ENCODE assay signal across 7 mouse cellular contexts in the genomic region with DNA sequence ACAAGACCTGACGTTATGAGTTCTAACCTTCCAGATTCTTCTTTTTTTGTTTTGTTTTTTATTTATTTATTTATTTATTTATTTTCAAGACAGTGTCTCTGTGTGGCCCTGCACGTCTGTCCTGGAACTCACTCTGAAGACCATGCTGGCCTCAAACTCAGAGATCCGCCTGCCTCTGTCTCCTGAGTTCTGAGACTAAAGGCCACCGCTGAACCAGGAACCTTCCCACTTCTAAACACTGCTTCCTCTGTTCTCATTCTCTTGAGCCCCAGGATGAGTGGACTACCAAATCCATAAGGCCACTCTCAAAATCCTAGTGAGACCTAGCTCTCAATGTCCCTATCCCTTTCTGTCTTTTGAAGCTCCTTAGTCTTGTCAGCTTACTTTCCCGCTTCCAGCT. TPM values are rescaled to one million over a fixed set of nuclear protein-coding genes. Genes with fewer than 3 reads are reported as not detected.
A peak's percentile ranks its signal among the peaks of the same experiment; 100 is the strongest.
DNase-seq lines count a peak whose midpoint lies in the region; ATAC-seq and TF ChIP-seq lines count a peak whose summit lies in the region.

No protein-coding gene starts in this region.

- no peak overlapping the region; the same call in 1 of the 2 replicates for H3K4me3 ChIP-seq in lung, embryonic 14.5 days (ENCODE audit: low read depth, low read length)
- H3K4me3 ChIP-seq in forebrain, embryonic 12.5 days (replicated peaks) = no peak overlapping the region
- peak overlapping the region; percentile 90; the same call in 1 of the 2 replicates for H3K4me3 ChIP-seq in limb, embryonic 10.5 days
- peak overlapping the region; percentile 98; the same call in 1 of the 2 replicates for H3K4me3 ChIP-seq in neural tube, embryonic 13.5 days

- ATAC-seq in lung, embryonic 14.5 days (ENCODE audit: insufficient read depth) = no peak
- ATAC-seq in forebrain, embryonic 12.5 days (ENCODE audit: low FRiP score) = no peak
- no peak for ATAC-seq in neural tube, embryonic 13.5 days (ENCODE audit: low read depth)

- no peak for DNase-seq in lung, embryonic 14.5 days
- no peak for DNase-seq in lung, postnatal 4 days
- no peak for DNase-seq in limb, embryonic 10.5 days (ENCODE audit: low spot score)
- DNase-seq in Muller cell, postnatal 12 days (ENCODE audit: inconsistent ontology term) = no peak
- no peak for DNase-seq in adrenal gland, postnatal 36 days

- H3K27ac ChIP-seq in lung, embryonic 14.5 days (ENCODE audit: low read depth) = no peak overlapping the region
- no peak overlapping the region for H3K27ac ChIP-seq in forebrain, embryonic 12.5 days
- H3K27ac ChIP-seq in limb, embryonic 10.5 days = no peak overlapping the region
- H3K27ac ChIP-seq in neural tube, embryonic 13.5 days (replicated peaks) = peak overlapping the region; percentile 91; the same call in 1 of the 2 replicates

- H3K9me3 ChIP-seq in lung, embryonic 14.5 days (ENCODE audit: low read depth, low read length) = no peaks in the 10 kb centered on the region
- H3K9me3 ChIP-seq in forebrain, embryonic 12.5 days = no peaks in the 10 kb centered on the region
- H3K9me3 ChIP-seq in limb, embryonic 10.5 days (replicated peaks) = no peaks in the 10 kb centered on the region
- no peaks in the 10 kb centered on the region for H3K9me3 ChIP-seq in neural tube, embryonic 13.5 days

- peaks cover 7% of the 10 kb centered on the region for H3K4me1 ChIP-seq in lung, embryonic 14.5 days (ENCODE audit: insufficient read depth)
- H3K4me1 ChIP-seq in forebrain, embryonic 12.5 days = peaks cover 35% of the 10 kb centered on the region
- H3K4me1 ChIP-seq in limb, embryonic 10.5 days = peaks cover 47% of the 10 kb centered on the region
- H3K4me1 ChIP-seq in neural tube, embryonic 13.5 days (replicated peaks) = peaks cover 38% of the 10 kb centered on the region

- H3K36me3 ChIP-seq in lung, embryonic 14.5 days (ENCODE audit: insufficient read depth) = peaks cover 4% of the 10 kb centered on the region; the same call in 1 of the 2 replicates
- H3K36me3 ChIP-seq in forebrain, embryonic 12.5 days (replicated peaks) = peaks cover 5% of the 10 kb centered on the region; the same call in 1 of the 2 replicates
- peaks cover 9% of the 10 kb centered on the region for H3K36me3 ChIP-seq in limb, embryonic 10.5 days
- peaks cover 6% of the 10 kb centered on the region; the same call in 1 of the 2 replicates for H3K36me3 ChIP-seq in neural tube, embryonic 13.5 days

- TF ChIP-seq CTCF in lung, embryonic 14.5 days (IDR thresholded peaks at IDR 0.05; ENCODE audit: low read depth) = no peak

- H3K4me2 ChIP-seq in lung, embryonic 14.5 days = peak overlapping the region; percentile 96
- H3K4me2 ChIP-seq in forebrain, embryonic 12.5 days = peak overlapping the region; percentile 67
- H3K4me2 ChIP-seq in neural tube, embryonic 13.5 days = peak overlapping the region; percentile 69

- H3K9ac ChIP-seq in lung, embryonic 14.5 days = 0 out of 2 replicates have a peak overlapping the region, but pooled peaks have one; percentile 28
- H3K9ac ChIP-seq in forebrain, embryonic 12.5 days = no peak overlapping the region
- H3K9ac ChIP-seq in neural tube, embryonic 13.5 days = peak overlapping the region; percentile 66; the same call in 1 of the 2 replicates

- 74% methylated on average over 5 of the region's 5 CpGs for WGBS in lung, embryonic 14.5 days
- 83% methylated on average over 5 of the region's 5 CpGs for WGBS in forebrain, embryonic 12.5 days
- WGBS in limb, embryonic 10.5 days = 82% methylated on average over 5 of the region's 5 CpGs
- WGBS in neural tube, embryonic 13.5 days = 81% methylated on average over 5 of the region's 5 CpGs

- peaks cover 4% of the 10 kb centered on the region; the same call in 1 of the 2 replicates for H3K27me3 ChIP-seq in lung, embryonic 14.5 days (ENCODE audit: insufficient read depth, low read length)
- H3K27me3 ChIP-seq in forebrain, embryonic 12.5 days = peaks cover 21% of the 10 kb centered on the region
- peaks cover 23% of the 10 kb centered on the region for H3K27me3 ChIP-seq in limb, embryonic 10.5 days (ENCODE audit: low read depth, poor library complexity, severe bottlenecking)
- H3K27me3 ChIP-seq in neural tube, embryonic 13.5 days = peaks cover 11% of the 10 kb centered on the region

RNA-seq across cellular contexts. Expression of a gene that starts 1.2 kb away (rescaled TPM):
- 8.6 and 12.2 TPM in 2 replicates for polyA plus RNA-seq in lung, embryonic 14.5 days (2014; fragmentation: Nextera tagmentation; extraction: Ambion mirVana)
- polyA plus RNA-seq in forebrain, embryonic 12.5 days (2016; fragmentation: Nextera tagmentation; extraction: Ambion mirVana) = 9.2 and 10.1 TPM in 2 replicates
- 8.8 and 13.1 TPM in 2 replicates for polyA plus RNA-seq in limb, embryonic 10.5 days (2016; fragmentation: Nextera tagmentation; extraction: Ambion mirVana)
- polyA plus RNA-seq in neural tube, embryonic 13.5 days (2015; fragmentation: Nextera tagmentation; extraction: Ambion mirVana) = 27.7 and 63.1 TPM in 2 replicates
- total RNA-seq in adrenal gland, postnatal 36 days (2021) = 1 to 10 TPM; 1.9 to 2.7 TPM

RNA-seq across cellular contexts. Expression of a gene that starts 1.6 kb away (rescaled TPM):
- 26.0 and 33.7 TPM in 2 replicates for polyA plus RNA-seq in lung, embryonic 14.5 days (2014; fragmentation: Nextera tagmentation; extraction: Ambion mirVana)
- 30.8 and 34.3 TPM in 2 replicates for polyA plus RNA-seq in forebrain, embryonic 12.5 days (2016; fragmentation: Nextera tagmentation; extraction: Ambion mirVana)
- 32.1 and 34.8 TPM in 2 replicates for polyA plus RNA-seq in limb, embryonic 10.5 days (2016; fragmentation: Nextera tagmentation; extraction: Ambion mirVana)
- 32.3 and 32.9 TPM in 2 replicates for polyA plus RNA-seq in neural tube, embryonic 13.5 days (2015; fragmentation: Nextera tagmentation; extraction: Ambion mirVana)
- total RNA-seq in adrenal gland, postnatal 36 days (2021) = 10 to 100 TPM; 40.7 to 48.4 TPM

RNA-seq across cellular contexts. Expression of a gene that starts 14.0 kb away (rescaled TPM):
- polyA plus RNA-seq in lung, embryonic 14.5 days (2014; fragmentation: Nextera tagmentation; extraction: Ambion mirVana) = 54.6 and 59.6 TPM in 2 replicates
- 104 and 108 TPM in 2 replicates for polyA plus RNA-seq in forebrain, embryonic 12.5 days (2016; fragmentation: Nextera tagmentation; extraction: Ambion mirVana)
- polyA plus RNA-seq in limb, embryonic 10.5 days (2016; fragmentation: Nextera tagmentation; extraction: Ambion mirVana) = 85.9 and 94.0 TPM in 2 replicates
- polyA plus RNA-seq in neural tube, embryonic 13.5 days (2015; fragmentation: Nextera tagmentation; extraction: Ambion mirVana) = 78.7 and 80.0 TPM in 2 replicates
- total RNA-seq in adrenal gland, postnatal 36 days (2021) = 10 to 100 TPM; 59.3 to 61.0 TPM

RNA-seq across cellular contexts. Expression of a gene that starts 23.0 kb away (rescaled TPM):
- polyA plus RNA-seq in lung, embryonic 14.5 days (2014; fragmentation: Nextera tagmentation; extraction: Ambion mirVana) = 21.2 and 24.3 TPM in 2 replicates
- polyA plus RNA-seq in forebrain, embryonic 12.5 days (2016; fragmentation: Nextera tagmentation; extraction: Ambion mirVana) = 77.6 and 80.2 TPM in 2 replicates
- 74.2 and 74.9 TPM in 2 replicates for polyA plus RNA-seq in limb, embryonic 10.5 days (2016; fragmentation: Nextera tagmentation; extraction: Ambion mirVana)
- polyA plus RNA-seq in neural tube, embryonic 13.5 days (2015; fragmentation: Nextera tagmentation; extraction: Ambion mirVana) = 54.7 and 58.0 TPM in 2 replicates
- total RNA-seq in adrenal gland, postnatal 36 days (2021) = 10 to 100 TPM; 10.1 to 11.9 TPM

RNA-seq across cellular contexts. Expression of a gene that starts 23.1 kb away (rescaled TPM):
- 20.1 and 20.3 TPM in 2 replicates for polyA plus RNA-seq in lung, embryonic 14.5 days (2014; fragmentation: Nextera tagmentation; extraction: Ambion mirVana)
- 42.6 and 43.4 TPM in 2 replicates for polyA plus RNA-seq in forebrain, embryonic 12.5 days (2016; fragmentation: Nextera tagmentation; extraction: Ambion mirVana)
- 27.0 and 29.9 TPM in 2 replicates for polyA plus RNA-seq in limb, embryonic 10.5 days (2016; fragmentation: Nextera tagmentation; extraction: Ambion mirVana)
- polyA plus RNA-seq in neural tube, embryonic 13.5 days (2015; fragmentation: Nextera tagmentation; extraction: Ambion mirVana) = 16.2 and 23.7 TPM in 2 replicates
- total RNA-seq in adrenal gland, postnatal 36 days (2021) = 1 to 10 TPM; 5.6 to 7.9 TPM

Comparison
In these comparisons a context has a peak if more than half of its experiments do, and no peak if none do; other contexts are left out.
1. H3K4me3 ChIP-seq: peak in limb, embryonic 10.5 days (single experiment) and neural tube, embryonic 13.5 days (single experiment); none in lung, embryonic 14.5 days (single experiment) and forebrain, embryonic 12.5 days (single experiment).
2. Peak in every context shown above with its lines, with median percentiles within 50 percentile points of each other: H3K4me2 ChIP-seq.